Mouse (Mus musculus) limb, embryonic 13.5 days (tissue): ENCODE results near the gene Thada. TPM values are rescaled to one million over a fixed set of nuclear protein-coding genes. Genes with fewer than 3 reads are reported as not detected.

Experiments used
- ATAC-seq: fragments of 200-750 bp; cut with Nextera tagmentation; 2 replicates; pipeline ENCODE4 v1.8.0; 2017; ENCODE audit warnings: low read depth, moderate number of reproducible peaks, moderate TSS enrichment; ENCODE audit not compliant: low FRiP score
- H3K27ac ChIP-seq: fragments of 300-500 bp; sonication (generic); 2 replicates; pipeline ENCODE4 v1.5.1; 2015; ENCODE audit warnings: inconsistent platforms, mild to moderate bottlenecking, moderate library complexity
- H3K27me3 ChIP-seq: fragments of 300-500 bp; sonication (generic); 2 replicates; pipeline ENCODE4 v1.6.1; 2015; ENCODE audit warnings: mild to moderate bottlenecking, inconsistent platforms
- H3K36me3 ChIP-seq: fragments of 300-500 bp; sonication (generic); 2 replicates; pipeline ENCODE4 v1.6.1; 2015; ENCODE audit warnings: inconsistent platforms, mild to moderate bottlenecking, moderate library complexity
- H3K4me1 ChIP-seq: fragments of 300-500 bp; sonication (generic); 2 replicates; pipeline ENCODE4 v1.6.1; 2015; ENCODE audit warnings: inconsistent platforms
- H3K4me2 ChIP-seq: fragments of 300-500 bp; sonication (generic); replicated peaks from 2 replicates; pipeline ENCODE4 v1.6.1; 2015; ENCODE audit warnings: inconsistent platforms, mild to moderate bottlenecking, moderate library complexity
- H3K4me3 ChIP-seq: fragments of 300-500 bp; sonication (generic); 2 replicates; pipeline ENCODE4 v1.5.1; 2015; ENCODE audit warnings: moderate library complexity, mild to moderate bottlenecking, inconsistent platforms
- H3K9ac ChIP-seq: fragments of 300-500 bp; sonication (generic); 2 replicates; pipeline ENCODE4 v1.6.1; 2015; ENCODE audit warnings: mild to moderate bottlenecking, inconsistent platforms
- H3K9me3 ChIP-seq: fragments of 300-500 bp; sonication (generic); 2 replicates; pipeline ENCODE4 v1.6.1; 2016; ENCODE audit warnings: inconsistent platforms
- WGBS: fragments of 180-500 bp; shearing (Covaris S2); methylation state at CpG from one replicate; pipeline ENCODE4 v1.1.7; 2015; 5-methylcytosine and 5-hydroxymethylcytosine counted together
- polyA plus RNA-seq: library from polyadenylated mRNA; unstranded; fragments of >200 nt; fragmentation: Nextera tagmentation; extraction: Ambion mirVana; gene quantifications from 2 replicates; pipeline ENCODE4 v1.2.1, GENCODE M21; 2015

The Thada gene
- polyA plus RNA-seq, 1 experiment from 2014 or later: 9.1 TPM

GRCm38 (mm10) chr17:84431991-84432390 lies 34.0 kb downstream of the Thada start:
- H3K27ac ChIP-seq: no peak overlapping the region
- H3K27me3 ChIP-seq: no peaks in the 10 kb centered on the region
- H3K4me1 ChIP-seq: no peaks in the 10 kb centered on the region
- H3K36me3 ChIP-seq: peaks cover 82% of the 10 kb centered on the region
- no peak overlapping the region for H3K9ac ChIP-seq
- H3K4me2 ChIP-seq: no peak overlapping the region
- H3K9me3 ChIP-seq: no peaks in the 10 kb centered on the region
- ATAC-seq: no peak
- 77% methylated on average over 5 of the region's 5 CpGs for WGBS
- H3K4me3 ChIP-seq: no peak overlapping the region

DNA sequence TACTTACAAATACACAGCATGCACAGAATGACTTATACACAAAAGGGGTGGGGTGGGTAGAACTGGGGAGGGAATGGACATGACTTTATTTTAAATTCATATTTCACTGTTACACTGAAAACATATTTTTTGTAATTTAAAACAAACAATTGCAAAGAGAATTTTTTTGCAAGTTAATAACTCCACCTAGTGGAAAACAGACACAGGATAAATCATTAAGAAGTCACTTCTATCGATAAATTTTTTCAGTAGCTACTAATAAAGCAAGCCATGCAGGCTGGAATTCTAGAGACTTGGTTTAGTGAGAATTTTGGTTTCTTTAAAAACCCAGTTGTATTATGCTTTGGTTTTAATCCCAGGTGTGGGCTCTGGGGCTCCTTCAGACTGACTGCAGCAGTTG lies 41.7 kb downstream of the Thada start:
- Histone ChIP-seq H3K9me3 (no peaks in the 10 kb centered on the region), H3K27ac (no peak overlapping the region), H3K27me3 (no peaks in the 10 kb centered on the region), H3K4me2 (no peak overlapping the region), H3K36me3 (peaks cover 53% of the 10 kb centered on the region), H3K4me3 (no peak overlapping the region), H3K4me1 (peaks cover 36% of the 10 kb centered on the region), H3K9ac (no peak overlapping the region)
- ATAC-seq: no peak
- WGBS: 63% methylated on average over 1 of the region's 1 CpGs

- no peak overlapping the region for H3K4me3 ChIP-seq
- 33% methylated on average over 8 of the region's 8 CpGs for WGBS
- H3K27ac ChIP-seq: peak overlapping the region; percentile 63; the same call in 1 of the 2 replicates
- peaks cover 39% of the 10 kb centered on the region for H3K4me1 ChIP-seq
- no peaks in the 10 kb centered on the region for H3K27me3 ChIP-seq
- no peak overlapping the region for H3K9ac ChIP-seq
- H3K9me3 ChIP-seq: no peaks in the 10 kb centered on the region
- peaks cover 43% of the 10 kb centered on the region for H3K36me3 ChIP-seq
- H3K4me2 ChIP-seq: no peak overlapping the region
- ATAC-seq: peak; percentile 59
Measured at GRCm38 (mm10) chr17:84422916-84423315, 43.1 kb downstream of the Thada start.

GRCm38 (mm10) chr17:84422001-84422785 lies 43.8 kb downstream of the Thada start:
- Histone ChIP-seq H3K36me3 (peaks cover 40% of the 10 kb centered on the region), H3K27me3 (no peaks in the 10 kb centered on the region), H3K27ac (peak overlapping the region; percentile 75), H3K9ac (no peak overlapping the region), H3K9me3 (no peaks in the 10 kb centered on the region), H3K4me3 (no peak overlapping the region), H3K4me1 (peaks cover 39% of the 10 kb centered on the region), H3K4me2 (0 out of 2 replicates have a peak overlapping the region, but pooled peaks have one; percentile 21)
- ATAC-seq: peak; percentile 90
- WGBS: 14% methylated on average over 4 of the region's 4 CpGs

DNA sequence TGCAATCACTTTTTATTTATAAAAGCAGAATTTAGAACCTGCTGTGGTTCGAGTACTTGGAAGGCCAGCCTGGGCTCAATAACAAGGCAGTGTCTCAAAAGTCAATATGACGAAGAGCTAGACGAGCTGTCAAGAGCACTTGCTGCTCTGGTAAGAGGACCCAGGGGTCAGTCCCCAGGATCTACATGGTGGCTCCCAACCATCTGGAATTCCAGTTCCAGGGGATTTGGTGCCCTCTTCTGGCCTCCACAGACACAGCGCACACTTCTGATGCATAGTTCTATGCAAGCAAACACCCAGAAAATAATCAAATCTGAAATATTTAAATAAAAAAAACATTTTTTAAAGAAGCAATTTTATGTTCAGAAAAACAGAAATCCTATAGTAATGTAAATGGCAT lies 45.0 kb downstream of the Thada start:
- Histone ChIP-seq H3K4me2 (no peak overlapping the region), H3K9me3 (no peaks in the 10 kb centered on the region), H3K36me3 (peaks cover 31% of the 10 kb centered on the region), H3K27me3 (no peaks in the 10 kb centered on the region), H3K4me1 (peaks cover 39% of the 10 kb centered on the region), H3K27ac (no peak overlapping the region), H3K9ac (no peak overlapping the region), H3K4me3 (no peak overlapping the region)
- WGBS: 95% methylated on average over 4 of the region's 4 CpGs
- ATAC-seq: no peak

- Histone ChIP-seq H3K27ac (0 out of 2 replicates have a peak overlapping the region, but pooled peaks have one; percentile 28), H3K4me3 (no peak overlapping the region), H3K9ac (no peak overlapping the region), H3K9me3 (no peaks in the 10 kb centered on the region), H3K4me1 (peaks cover 39% of the 10 kb centered on the region), H3K4me2 (no peak overlapping the region), H3K36me3 (peaks cover 26% of the 10 kb centered on the region), H3K27me3 (no peaks in the 10 kb centered on the region)
- ATAC-seq: no peak
- WGBS: 68% methylated on average over 3 of the region's 3 CpGs
Measured at GRCm38 (mm10) chr17:84420276-84420639, 45.7 kb downstream of the Thada start.

DNA sequence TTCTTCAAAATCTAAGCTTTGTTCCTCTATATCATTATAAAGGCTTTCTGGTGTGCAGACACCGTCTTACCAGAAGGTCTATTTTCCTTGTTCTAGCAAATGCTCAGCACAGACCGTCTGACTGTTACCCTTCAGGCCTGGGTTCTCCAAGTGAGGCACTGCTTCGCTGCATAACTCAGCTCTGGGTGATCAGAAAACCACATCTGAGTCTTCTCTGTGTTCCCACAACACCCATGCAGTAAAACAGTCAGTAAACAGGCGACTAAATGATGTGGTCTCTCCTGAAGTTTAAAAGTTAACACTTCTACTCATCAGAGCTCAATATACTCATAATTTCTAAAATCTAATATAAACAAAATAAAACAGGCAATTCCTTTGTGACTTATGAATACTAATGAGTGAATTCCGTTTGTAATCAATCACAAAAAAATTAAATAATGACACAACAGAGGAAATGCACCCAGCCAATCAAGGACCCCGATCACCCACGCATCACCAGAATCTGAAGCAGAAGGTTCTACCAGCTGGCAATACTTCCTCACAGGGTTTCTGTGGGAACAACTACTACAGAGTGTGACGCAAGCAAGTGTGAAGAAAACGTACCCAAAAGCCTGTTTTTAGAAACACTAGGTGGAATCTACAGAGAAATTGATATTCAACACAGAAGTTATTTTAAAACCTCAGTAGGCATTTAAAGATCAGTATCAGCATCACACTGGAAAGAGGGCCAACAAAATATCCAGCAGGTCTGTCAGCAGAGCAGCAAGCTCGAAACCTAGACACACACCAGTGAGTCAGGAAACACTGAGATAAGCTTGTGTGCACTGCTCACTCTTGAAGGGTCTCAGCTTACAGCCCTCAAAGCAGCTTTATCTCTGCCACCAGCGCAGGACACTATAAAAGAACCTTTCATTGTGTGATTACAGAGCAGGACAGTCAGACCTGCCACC lies 46.4 kb downstream of the Thada start:
- Histone ChIP-seq H3K27me3 (no peaks in the 10 kb centered on the region), H3K36me3 (peaks cover 26% of the 10 kb centered on the region), H3K4me2 (no peak overlapping the region), H3K4me3 (no peak overlapping the region), H3K9ac (no peak overlapping the region), H3K27ac (0 out of 2 replicates have a peak overlapping the region, but pooled peaks have one; percentile 28), H3K9me3 (no peaks in the 10 kb centered on the region), H3K4me1 (peaks cover 35% of the 10 kb centered on the region)
- ATAC-seq: no peak
- WGBS: 52% methylated on average over 11 of the region's 11 CpGs

DNA sequence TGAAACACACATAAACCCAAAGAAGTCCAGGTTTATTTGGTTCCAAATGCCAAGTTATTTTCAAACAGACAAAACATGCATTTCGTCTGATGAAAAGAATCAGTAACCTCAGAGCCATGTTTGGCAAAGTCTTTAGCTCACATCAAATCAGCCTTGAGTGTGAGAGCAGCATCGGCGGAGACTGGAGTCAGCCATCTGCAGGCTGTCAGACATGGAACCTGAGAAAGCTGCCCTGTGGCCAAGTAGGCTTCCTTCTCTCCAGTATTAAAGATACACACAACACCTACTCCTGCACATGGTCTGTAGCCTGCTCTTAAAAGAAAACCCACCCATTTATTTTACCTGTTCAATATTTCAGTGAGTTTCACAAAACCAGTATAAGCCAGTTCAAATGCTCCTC lies 50.1 kb downstream of the Thada start:
- 72% methylated on average over 3 of the region's 3 CpGs for WGBS
- Histone ChIP-seq H3K4me2 (no peak overlapping the region), H3K9me3 (no peaks in the 10 kb centered on the region), H3K9ac (no peak overlapping the region), H3K4me1 (peaks cover 16% of the 10 kb centered on the region), H3K36me3 (peaks cover 32% of the 10 kb centered on the region), H3K27ac (no peak overlapping the region), H3K4me3 (no peak overlapping the region), H3K27me3 (no peaks in the 10 kb centered on the region)
- no peak for ATAC-seq

GRCm38 (mm10) chr17:84408731-84409130 lies 57.3 kb downstream of the Thada start:
- 95% methylated on average over 1 of the region's 1 CpGs for WGBS
- Histone ChIP-seq H3K4me1 (no peaks in the 10 kb centered on the region), H3K9ac (no peak overlapping the region), H3K4me2 (no peak overlapping the region), H3K27me3 (no peaks in the 10 kb centered on the region), H3K27ac (no peak overlapping the region), H3K9me3 (no peaks in the 10 kb centered on the region), H3K4me3 (no peak overlapping the region), H3K36me3 (peaks cover 21% of the 10 kb centered on the region)
- ATAC-seq: no peak

DNA sequence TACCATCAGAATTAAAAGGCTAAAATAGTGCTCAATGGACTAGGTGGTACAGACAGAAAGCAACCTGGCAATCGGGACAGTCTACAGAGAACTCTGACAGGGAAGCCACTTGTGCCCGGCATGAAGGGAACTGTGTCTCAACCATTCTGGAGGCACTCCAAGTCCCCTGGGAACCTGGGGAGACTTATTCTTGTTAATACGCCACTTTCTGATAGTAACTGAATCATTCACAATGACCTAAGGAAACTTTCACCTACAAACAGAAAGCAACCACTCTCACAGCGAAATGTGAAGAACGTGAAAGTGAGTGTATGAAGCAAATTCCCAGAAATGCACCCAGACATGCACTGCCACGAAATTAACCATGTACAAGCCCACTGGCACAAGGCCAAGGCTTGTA lies 60.4 kb downstream of the Thada start:
- H3K27me3 ChIP-seq: no peaks in the 10 kb centered on the region
- H3K4me2 ChIP-seq: no peak overlapping the region
- no peak overlapping the region for H3K27ac ChIP-seq
- H3K4me3 ChIP-seq: no peak overlapping the region
- peaks cover 6% of the 10 kb centered on the region; the same call in 1 of the 2 replicates for H3K4me1 ChIP-seq
- no peak for ATAC-seq
- WGBS: 82% methylated on average over 6 of the region's 6 CpGs
- no peak overlapping the region for H3K9ac ChIP-seq
- H3K9me3 ChIP-seq: no peaks in the 10 kb centered on the region
- H3K36me3 ChIP-seq: peaks cover 11% of the 10 kb centered on the region

DNA sequence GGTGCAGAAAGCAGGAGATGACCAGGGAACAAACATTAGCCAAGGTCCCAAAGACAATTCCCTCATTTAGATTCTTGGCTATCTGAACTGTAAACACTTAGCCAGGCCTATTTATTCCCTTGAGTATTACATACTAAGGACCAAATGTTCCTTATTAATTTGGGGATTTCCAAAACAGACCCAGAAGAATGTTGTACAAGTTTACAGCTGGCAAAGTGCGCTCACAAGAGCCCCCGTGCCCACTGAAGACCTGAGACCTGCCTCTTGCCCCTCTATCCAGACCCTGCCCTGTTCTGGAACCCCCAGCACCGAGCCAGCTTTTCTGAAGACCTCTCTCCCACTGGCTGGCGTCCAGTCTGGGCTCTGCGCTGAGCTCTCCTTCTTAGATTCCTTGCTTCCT lies 64.2 kb downstream of the Thada start:
- Histone ChIP-seq H3K9me3 (no peaks in the 10 kb centered on the region), H3K4me2 (no peak overlapping the region), H3K4me1 (peaks cover 11% of the 10 kb centered on the region; the same call in 1 of the 2 replicates), H3K27ac (no peak overlapping the region), H3K36me3 (peaks cover 17% of the 10 kb centered on the region), H3K4me3 (no peak overlapping the region), H3K27me3 (no peaks in the 10 kb centered on the region), H3K9ac (no peak overlapping the region)
- 71% methylated on average over 5 of the region's 5 CpGs for WGBS
- no peak for ATAC-seq

DNA sequence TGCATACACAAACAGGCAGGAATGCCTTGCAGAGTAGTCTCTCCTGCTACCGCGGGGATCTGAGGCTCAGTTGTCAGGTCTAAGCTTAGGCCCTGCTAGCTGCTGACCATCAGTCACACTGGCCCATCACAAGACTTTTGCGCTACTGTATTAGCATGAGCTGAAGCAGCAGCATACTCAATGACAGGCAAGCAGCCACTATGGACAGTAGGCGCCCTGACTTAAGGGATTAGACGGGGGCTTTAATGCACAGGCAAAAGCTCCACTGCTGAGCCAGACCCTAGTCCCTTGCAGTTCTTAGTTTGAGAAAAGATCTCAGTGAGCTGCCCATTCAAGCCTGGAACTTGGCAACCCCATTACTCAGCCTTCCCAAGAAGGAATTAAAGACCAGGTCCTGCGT lies 66.6 kb downstream of the Thada start:
- Histone ChIP-seq H3K9ac (no peak overlapping the region), H3K4me3 (no peak overlapping the region), H3K4me1 (peaks cover 11% of the 10 kb centered on the region; the same call in 1 of the 2 replicates), H3K9me3 (no peaks in the 10 kb centered on the region), H3K4me2 (no peak overlapping the region), H3K36me3 (peaks cover 31% of the 10 kb centered on the region), H3K27me3 (no peaks in the 10 kb centered on the region), H3K27ac (no peak overlapping the region)
- ATAC-seq: no peak
- 84% methylated on average over 6 of the region's 6 CpGs for WGBS
